Mouse (Mus musculus): ENCODE data around the gene Slit3. TPM values are rescaled to one million over a fixed set of nuclear protein-coding genes. Genes with fewer than 3 reads are reported as not detected.

Slit3 gene
- polyA plus RNA-seq, 1 experiment from 2014 or later = 20.9 TPM

DNA sequence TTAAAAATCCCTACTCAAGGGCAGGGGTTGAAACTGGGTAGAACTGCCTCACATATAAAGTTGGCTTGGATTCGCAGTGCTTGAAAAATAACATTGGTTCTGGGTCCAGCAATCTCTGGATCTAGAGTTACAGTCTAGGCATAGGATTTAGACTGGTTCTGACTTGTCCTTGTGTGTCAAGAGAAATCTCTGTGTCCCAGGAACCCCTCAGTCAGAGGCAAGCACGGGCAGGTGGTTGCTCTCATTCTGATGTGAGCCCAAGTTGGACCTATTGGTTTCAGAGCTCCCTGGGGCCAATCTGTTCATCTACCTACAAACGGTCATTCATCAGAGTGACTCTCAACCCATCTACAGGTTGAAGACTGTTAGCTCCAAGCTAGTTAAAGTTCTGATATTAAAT, 541.9 kb downstream of the Slit3 start:
- no peak for ATAC-seq (ENCODE audit: low FRiP score, low read depth)
- no peaks in the 10 kb centered on the region for H3K4me1 ChIP-seq
- H3K9ac ChIP-seq = no peak overlapping the region
- WGBS = 81% methylated on average over 3 of the region's 3 CpGs
- no peaks in the 10 kb centered on the region for H3K27me3 ChIP-seq
- no peak overlapping the region for H3K27ac ChIP-seq
- H3K4me2 ChIP-seq (replicated peaks) = no peak overlapping the region
- H3K4me3 ChIP-seq = no peak overlapping the region
- H3K36me3 ChIP-seq = peaks cover 18% of the 10 kb centered on the region; the same call in 1 of the 2 replicates
- H3K9me3 ChIP-seq = no peaks in the 10 kb centered on the region

- H3K9me3 ChIP-seq = no peaks in the 10 kb centered on the region
- H3K27me3 ChIP-seq = no peaks in the 10 kb centered on the region
- peaks cover 18% of the 10 kb centered on the region; the same call in 1 of the 2 replicates for H3K36me3 ChIP-seq
- H3K4me3 ChIP-seq = no peak overlapping the region
- 69% methylated on average over 8 of the region's 8 CpGs for WGBS
- peaks cover 2% of the 10 kb centered on the region; the same call in 1 of the 2 replicates for H3K4me1 ChIP-seq
- no peak overlapping the region for H3K27ac ChIP-seq
- ATAC-seq (ENCODE audit: low FRiP score, low read depth) = no peak
- H3K4me2 ChIP-seq (replicated peaks) = no peak overlapping the region
- no peak overlapping the region for H3K9ac ChIP-seq
Observed at GRCm38 (mm10) chr11:35663661-35664060, 542.6 kb downstream of the Slit3 start.

DNA sequence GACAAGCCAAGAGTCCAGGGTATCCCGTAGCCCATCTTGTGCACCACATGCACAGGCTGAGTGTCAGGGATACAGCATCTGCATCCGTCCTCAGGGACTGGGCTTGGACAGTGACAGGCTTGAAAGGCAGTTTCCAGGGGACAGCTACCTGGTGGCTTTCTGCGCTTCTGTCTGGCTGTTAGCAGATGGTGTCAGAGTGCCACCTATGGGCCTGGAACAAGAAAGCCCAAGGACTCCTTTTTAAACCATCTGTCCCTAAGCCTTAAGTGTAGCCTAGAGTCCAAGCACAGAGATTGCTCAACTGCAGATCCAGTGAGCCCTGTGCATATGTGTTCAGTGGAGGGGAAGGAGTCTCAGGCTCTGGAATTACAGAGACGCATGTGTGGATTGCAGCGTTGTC, 544.0 kb downstream of the Slit3 start:
- ATAC-seq (ENCODE audit: low FRiP score, low read depth) = no peak
- no peak overlapping the region for H3K27ac ChIP-seq
- no peak overlapping the region for H3K4me3 ChIP-seq
- no peak overlapping the region for H3K9ac ChIP-seq
- H3K27me3 ChIP-seq = no peaks in the 10 kb centered on the region
- H3K4me2 ChIP-seq (replicated peaks) = no peak overlapping the region
- H3K9me3 ChIP-seq = no peaks in the 10 kb centered on the region
- 65% methylated on average over 5 of the region's 5 CpGs for WGBS
- peaks cover 21% of the 10 kb centered on the region; the same call in 1 of the 2 replicates for H3K36me3 ChIP-seq
- H3K4me1 ChIP-seq = peaks cover 4% of the 10 kb centered on the region; the same call in 1 of the 2 replicates

GRCm38 (mm10) chr11:35667428-35667827, 546.4 kb downstream of the Slit3 start:
- Histone ChIP-seq H3K4me1 (peaks cover 4% of the 10 kb centered on the region; the same call in 1 of the 2 replicates), H3K27me3 (no peaks in the 10 kb centered on the region), H3K36me3 (peaks cover 18% of the 10 kb centered on the region; the same call in 1 of the 2 replicates), H3K9ac (no peak overlapping the region), H3K9me3 (no peaks in the 10 kb centered on the region), H3K27ac (no peak overlapping the region), H3K4me3 (no peak overlapping the region), H3K4me2 (replicated peaks) (no peak overlapping the region)
- WGBS = 47% methylated on average over 3 of the region's 3 CpGs
- ATAC-seq (ENCODE audit: low FRiP score, low read depth) = no peak

- H3K27ac ChIP-seq = no peak overlapping the region
- ATAC-seq (ENCODE audit: low FRiP score, low read depth) = no peak
- peaks cover 4% of the 10 kb centered on the region; the same call in 1 of the 2 replicates for H3K4me1 ChIP-seq
- no peaks in the 10 kb centered on the region for H3K9me3 ChIP-seq
- H3K27me3 ChIP-seq = no peaks in the 10 kb centered on the region
- no peak overlapping the region for H3K4me3 ChIP-seq
- H3K36me3 ChIP-seq = peaks cover 20% of the 10 kb centered on the region
- H3K4me2 ChIP-seq (replicated peaks) = no peak overlapping the region
- WGBS = 35% methylated on average over 3 of the region's 3 CpGs
- H3K9ac ChIP-seq = no peak overlapping the region
Observed at GRCm38 (mm10) chr11:35668138-35668537, 547.1 kb downstream of the Slit3 start.

DNA sequence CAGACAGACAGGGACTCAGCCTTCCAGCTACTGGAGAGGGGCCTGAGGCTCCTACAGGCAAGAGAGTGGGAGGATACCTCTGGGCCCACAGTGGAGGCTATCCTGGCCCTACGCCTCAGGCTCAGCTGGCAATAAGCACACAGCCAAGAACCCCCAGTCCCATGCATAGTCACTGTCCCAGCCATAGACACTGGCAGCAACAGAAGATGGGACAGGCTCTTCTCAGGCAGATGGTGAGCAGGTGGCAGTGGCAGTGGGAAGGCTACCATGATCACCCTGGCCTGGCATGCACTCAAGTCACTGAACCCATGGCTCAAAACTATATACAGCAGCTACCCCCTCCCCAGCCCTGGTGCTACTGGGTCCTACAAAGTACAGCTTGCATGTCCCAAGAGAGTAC, 547.7 kb downstream of the Slit3 start:
- no peaks in the 10 kb centered on the region for H3K9me3 ChIP-seq
- ATAC-seq (ENCODE audit: low FRiP score, low read depth) = no peak; the same call in 1 of the 2 replicates
- no peak overlapping the region for H3K27ac ChIP-seq
- H3K36me3 ChIP-seq = peaks cover 22% of the 10 kb centered on the region
- H3K4me2 ChIP-seq (replicated peaks) = no peak overlapping the region
- H3K9ac ChIP-seq = no peak overlapping the region
- H3K27me3 ChIP-seq = no peaks in the 10 kb centered on the region
- H3K4me1 ChIP-seq = peaks cover 4% of the 10 kb centered on the region; the same call in 1 of the 2 replicates
- H3K4me3 ChIP-seq = no peak overlapping the region
- 86% methylated on average over 1 of the region's 1 CpGs for WGBS

- no peak for ATAC-seq (ENCODE audit: low FRiP score, low read depth)
- H3K27me3 ChIP-seq = no peaks in the 10 kb centered on the region
- H3K9ac ChIP-seq = no peak overlapping the region
- H3K4me1 ChIP-seq = peaks cover 9% of the 10 kb centered on the region
- H3K9me3 ChIP-seq = no peaks in the 10 kb centered on the region
- peaks cover 15% of the 10 kb centered on the region for H3K36me3 ChIP-seq
- 84% methylated on average over 5 of the region's 5 CpGs for WGBS
- H3K4me3 ChIP-seq = no peak overlapping the region
- H3K27ac ChIP-seq = no peak overlapping the region
- no peak overlapping the region for H3K4me2 ChIP-seq (replicated peaks)
Observed at GRCm38 (mm10) chr11:35669536-35669935, 548.5 kb downstream of the Slit3 start.

DNA sequence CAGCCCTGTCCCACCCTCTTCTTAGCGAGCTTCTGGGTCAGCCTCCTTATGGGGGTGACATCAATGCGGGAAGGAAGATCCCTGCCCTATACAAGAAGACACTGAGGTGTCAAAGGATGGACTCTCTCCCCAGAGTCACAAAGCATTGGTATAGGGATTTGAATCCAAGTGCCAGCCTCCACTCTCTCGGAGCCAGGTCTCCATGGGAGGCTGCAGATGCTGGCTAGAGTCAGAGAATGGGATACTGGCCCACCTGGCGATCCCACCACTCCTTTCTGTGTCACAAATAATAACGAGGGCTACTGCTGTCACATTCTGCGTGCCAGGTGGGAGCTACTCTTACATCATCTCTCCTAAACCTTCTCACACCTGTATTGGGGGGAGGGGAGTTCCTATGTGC, 549.2 kb downstream of the Slit3 start:
- H3K27ac ChIP-seq = no peak overlapping the region
- H3K4me3 ChIP-seq = no peak overlapping the region
- no peak overlapping the region for H3K9ac ChIP-seq
- WGBS = 74% methylated on average over 6 of the region's 6 CpGs
- peaks cover 11% of the 10 kb centered on the region for H3K4me1 ChIP-seq
- H3K9me3 ChIP-seq = no peaks in the 10 kb centered on the region
- no peaks in the 10 kb centered on the region for H3K27me3 ChIP-seq
- ATAC-seq (ENCODE audit: low FRiP score, low read depth) = no peak
- no peak overlapping the region for H3K4me2 ChIP-seq (replicated peaks)
- peaks cover 15% of the 10 kb centered on the region for H3K36me3 ChIP-seq

GRCm38 (mm10) chr11:35670746-35671145, 549.7 kb downstream of the Slit3 start:
- 50% methylated on average over 3 of the region's 3 CpGs for WGBS
- H3K27ac ChIP-seq = no peak overlapping the region
- no peak overlapping the region for H3K4me2 ChIP-seq (replicated peaks)
- H3K27me3 ChIP-seq = no peaks in the 10 kb centered on the region
- no peak for ATAC-seq (ENCODE audit: low FRiP score, low read depth)
- no peak overlapping the region for H3K4me3 ChIP-seq
- H3K9ac ChIP-seq = no peak overlapping the region
- H3K36me3 ChIP-seq = peaks cover 15% of the 10 kb centered on the region
- peaks cover 11% of the 10 kb centered on the region for H3K4me1 ChIP-seq
- no peaks in the 10 kb centered on the region for H3K9me3 ChIP-seq

GRCm38 (mm10) chr11:35673050-35673449, 552.0 kb downstream of the Slit3 start:
- 85% methylated on average over 7 of the region's 7 CpGs for WGBS
- no peak for ATAC-seq (ENCODE audit: low FRiP score, low read depth)
- Histone ChIP-seq H3K9ac (no peak overlapping the region), H3K4me1 (peaks cover 11% of the 10 kb centered on the region), H3K27me3 (no peaks in the 10 kb centered on the region), H3K27ac (no peak overlapping the region), H3K36me3 (peaks cover 15% of the 10 kb centered on the region), H3K4me2 (replicated peaks) (no peak overlapping the region), H3K4me3 (no peak overlapping the region), H3K9me3 (no peaks in the 10 kb centered on the region)

- H3K27ac ChIP-seq = no peak overlapping the region
Observed at GRCm38 (mm10) chr11:35674242-35674641, 553.2 kb downstream of the Slit3 start.

GRCm38 (mm10) chr11:35676744-35677143, 555.7 kb downstream of the Slit3 start:
- Histone ChIP-seq H3K4me3 (no peak overlapping the region), H3K9me3 (no peaks in the 10 kb centered on the region), H3K27me3 (no peaks in the 10 kb centered on the region), H3K27ac (no peak overlapping the region), H3K4me1 (peaks cover 6% of the 10 kb centered on the region), H3K36me3 (peaks cover 23% of the 10 kb centered on the region), H3K9ac (no peak overlapping the region), H3K4me2 (replicated peaks) (no peak overlapping the region)
- ATAC-seq (ENCODE audit: low FRiP score, low read depth) = no peak
- WGBS = 32% methylated on average over 4 of the region's 4 CpGs

More at GRCm38 (mm10) chr11:35674242-35674641, 553.2 kb downstream of the Slit3 start:
- WGBS = 47% methylated on average over 9 of the region's 9 CpGs
- no peak overlapping the region for H3K4me3 ChIP-seq
- peaks cover 15% of the 10 kb centered on the region for H3K36me3 ChIP-seq
- ATAC-seq (ENCODE audit: low FRiP score, low read depth) = no peak
- H3K9ac ChIP-seq = no peak overlapping the region
- H3K9me3 ChIP-seq = no peaks in the 10 kb centered on the region
- H3K27me3 ChIP-seq = no peaks in the 10 kb centered on the region
- no peak overlapping the region for H3K4me2 ChIP-seq (replicated peaks)
- peaks cover 6% of the 10 kb centered on the region for H3K4me1 ChIP-seq

GRCm38 (mm10) chr11:35679976-35680375, 559.0 kb downstream of the Slit3 start:
- Histone ChIP-seq H3K27me3 (no peaks in the 10 kb centered on the region), H3K9ac (no peak overlapping the region), H3K36me3 (peaks cover 36% of the 10 kb centered on the region), H3K4me3 (no peak overlapping the region), H3K4me1 (no peaks in the 10 kb centered on the region), H3K4me2 (replicated peaks) (no peak overlapping the region), H3K9me3 (no peaks in the 10 kb centered on the region), H3K27ac (no peak overlapping the region)
- 76% methylated on average over 5 of the region's 5 CpGs for WGBS
- ATAC-seq (ENCODE audit: low FRiP score, low read depth) = no peak

All from limb, embryonic 13.5 days (tissue).